Mouse (Mus musculus) layer of hippocampus, postnatal 36 days (tissue): ENCODE results near the gene Pepd. TPM values are rescaled to one million over a fixed set of nuclear protein-coding genes. Genes with fewer than 3 reads are reported as not detected.
"Not testable (repeated sequence)": the region's sequence is repeated elsewhere in the genome, so short reads cannot be mapped to it uniquely, and the experiment has no call there.

Source experiments
- DNase-seq, 2 experiments: peaks; one replicate each; pipeline ENCODE4 v3.0.0; 2022
- total RNA-seq, 2 experiments: library from RNA; stranded (reverse); gene quantifications; 2 replicates each; pipeline ENCODE4 v1.2.3; 2021

Pepd gene
- total RNA-seq, 2 experiments from 2014 or later, result 33.2 to 33.6 TPM

GRCm38 (mm10) chr7:34932631-34933030, 20.5 kb downstream of the Pepd start:
- no peak for DNase-seq

- no peak for DNase-seq
Measured at GRCm38 (mm10) chr7:34933142-34933541, 21.0 kb downstream of the Pepd start.

GRCm38 (mm10) chr7:34936347-34936746, 24.2 kb downstream of the Pepd start:
- DNase-seq, result no peak

GRCm38 (mm10) chr7:34938636-34939261, 26.6 kb downstream of the Pepd start:
- no peak for DNase-seq

- DNase-seq, result peak; percentile 25 to 31
Measured at GRCm38 (mm10) chr7:34939262-34939951, 27.2 kb downstream of the Pepd start.

- no peak for DNase-seq
Measured at GRCm38 (mm10) chr7:34939952-34940312, 27.8 kb downstream of the Pepd start.

- DNase-seq, result no peak
Measured at GRCm38 (mm10) chr7:34943581-34944123, 31.5 kb downstream of the Pepd start.

GRCm38 (mm10) chr7:34946269-34946925, 34.2 kb downstream of the Pepd start:
- no peak for DNase-seq

GRCm38 (mm10) chr7:34954548-34954947, 42.4 kb downstream of the Pepd start:
- no peak for DNase-seq

- DNase-seq, result no peak
Measured at GRCm38 (mm10) chr7:34955295-34955694, 43.1 kb downstream of the Pepd start.

- no peak for DNase-seq
Measured at GRCm38 (mm10) chr7:34957138-34957537, 45.0 kb downstream of the Pepd start.

GRCm38 (mm10) chr7:34963889-34964645, 51.9 kb downstream of the Pepd start:
- peak; percentile 26 to 36 for DNase-seq

GRCm38 (mm10) chr7:34967362-34967761, 55.2 kb downstream of the Pepd start:
- no peak for DNase-seq

GRCm38 (mm10) chr7:34968749-34969433, 56.7 kb downstream of the Pepd start:
- no peak for DNase-seq

- DNase-seq, result no peak
Measured at GRCm38 (mm10) chr7:34971826-34972225, 59.6 kb downstream of the Pepd start.

- no peak for DNase-seq
Measured at GRCm38 (mm10) chr7:34972990-34973440, 60.8 kb downstream of the Pepd start.

GRCm38 (mm10) chr7:34973877-34974276, 61.7 kb downstream of the Pepd start:
- DNase-seq, result no peak

GRCm38 (mm10) chr7:34975913-34976312, 63.7 kb downstream of the Pepd start:
- DNase-seq, result no peak

GRCm38 (mm10) chr7:34977403-34977802, 65.2 kb downstream of the Pepd start:
- DNase-seq, result no peak

- DNase-seq, result no peak
Measured at GRCm38 (mm10) chr7:34981803-34982202, 69.6 kb downstream of the Pepd start.

GRCm38 (mm10) chr7:34982372-34982771, 70.2 kb downstream of the Pepd start:
- DNase-seq, result not testable (repeated sequence)
